Mouse (Mus musculus) gastrocnemius, postnatal 36 days (tissue): ENCODE data around the gene Prkce. TPM values are rescaled to one million over a fixed set of nuclear protein-coding genes. Genes with fewer than 3 reads are reported as not detected.
A peak's percentile ranks its signal among the peaks of the same experiment; 100 is the strongest.

Experiments used
- DNase-seq, 2 experiments: peaks; one replicate each; pipeline ENCODE4 v3.0.0; 2022
- intact Hi-C: fragments of 180-260 bp; cut with DNase I; formaldehyde crosslinking; loops from one replicate; pipeline ENCODE4 v1.15.1; 2025
- total RNA-seq, 2 experiments: library from RNA; stranded (reverse); gene quantifications; 2 replicates each; pipeline ENCODE4 v1.2.3; 2021

Gene Prkce
- total RNA-seq, 2 experiments from 2014 or later = 7.9 to 8.2 TPM

DNA sequence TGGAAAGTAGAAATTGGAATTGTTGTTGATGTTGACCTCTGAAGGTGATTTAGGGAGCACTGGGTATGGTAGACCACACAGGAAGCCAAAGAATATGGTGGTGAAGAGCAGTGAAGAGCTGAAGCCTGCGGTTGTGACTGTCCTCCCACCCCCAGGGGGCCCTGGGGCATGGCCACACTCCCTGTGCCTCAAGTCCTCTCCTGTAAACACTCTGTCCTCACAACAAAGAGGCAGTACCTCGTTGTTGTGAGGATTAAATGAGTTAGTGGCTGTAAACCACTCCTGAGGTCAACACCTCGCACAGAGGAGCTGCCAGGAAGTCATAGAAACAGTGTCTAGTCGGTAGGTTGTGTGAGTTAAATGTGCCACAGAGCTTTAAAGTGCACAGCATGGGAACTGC is 155.7 kb downstream of the Prkce start:
- no peak for DNase-seq

DNA sequence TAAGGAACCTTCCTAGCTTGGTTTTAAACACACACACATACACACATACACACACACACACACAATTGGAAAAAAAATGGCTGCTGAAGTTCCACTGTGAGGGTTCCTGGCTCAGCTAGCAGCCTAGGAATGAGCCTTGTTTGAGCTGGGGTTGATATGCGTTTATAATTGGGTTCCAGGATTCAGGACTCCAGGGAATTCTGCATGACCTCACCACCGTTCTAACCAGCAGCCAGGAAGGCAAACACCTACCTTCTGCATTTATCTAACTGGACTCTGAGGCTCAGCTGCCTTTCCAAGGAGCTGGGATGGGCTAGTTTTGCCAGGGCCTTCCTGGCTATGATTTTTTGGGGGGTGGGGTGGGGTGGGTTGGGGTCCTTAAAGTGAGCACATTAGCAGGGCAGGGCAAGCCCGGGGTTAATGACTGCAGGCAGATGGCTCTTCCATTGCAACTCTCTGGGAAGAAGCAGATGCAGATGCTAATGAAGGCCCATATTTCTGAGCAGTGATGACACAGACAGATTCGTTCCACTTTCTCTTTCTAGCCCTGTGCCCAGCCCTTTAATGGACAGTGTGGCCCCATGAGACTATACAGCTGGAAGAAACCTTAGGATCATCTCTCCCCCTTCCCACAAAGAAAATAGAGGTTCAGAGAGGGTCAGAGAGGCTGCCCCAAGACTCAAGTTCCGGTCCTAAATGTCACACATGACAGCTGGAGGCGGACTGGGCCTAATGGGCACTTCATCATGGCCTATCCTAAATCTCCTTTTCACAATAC is 156.5 kb downstream of the Prkce start:
- no peak for DNase-seq
- intact Hi-C loops = no loop called here

More for the DNA sequence above, 155.7 kb downstream of the Prkce start:
- intact Hi-C loops = no loop called here

DNA sequence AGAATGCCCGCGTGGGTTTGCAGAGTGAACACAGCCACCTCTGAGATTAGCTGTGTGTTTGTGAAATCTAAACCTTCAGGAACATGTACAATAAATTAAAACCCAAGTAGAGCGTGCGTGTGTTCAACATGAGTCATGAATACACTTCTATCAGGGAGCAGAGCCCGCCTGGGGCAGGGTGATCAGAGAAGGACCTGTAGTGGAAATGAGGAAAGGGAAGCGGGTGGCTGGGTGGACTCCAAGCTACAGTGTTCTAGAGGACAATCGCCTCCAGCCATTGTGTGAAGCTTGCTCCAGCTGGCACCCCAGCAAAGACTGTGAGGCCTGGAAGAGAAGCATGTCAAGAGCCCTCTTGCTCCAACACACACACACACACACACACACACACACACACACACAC is 157.2 kb downstream of the Prkce start:
- no peak for DNase-seq
- intact Hi-C loops = no loop called here

DNA sequence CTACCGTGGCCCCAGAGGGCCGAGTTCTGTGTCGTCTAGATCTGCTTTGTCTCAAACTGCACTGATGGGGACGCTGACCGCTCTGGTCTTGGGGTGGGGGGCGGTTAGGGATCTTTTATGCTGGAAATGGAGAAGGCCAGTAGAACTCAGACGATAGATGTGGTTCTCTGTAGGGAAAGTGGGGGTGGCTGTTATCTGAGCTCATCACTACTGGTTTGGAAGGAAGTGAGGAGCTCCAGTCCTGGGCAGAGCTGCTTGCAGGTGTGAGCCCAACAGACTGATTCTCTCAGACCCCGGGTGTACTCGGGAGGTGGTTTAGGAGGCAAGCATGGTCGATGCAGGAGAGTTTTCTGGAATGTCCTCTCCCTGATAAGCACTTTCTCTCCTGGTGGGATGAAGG is 157.7 kb downstream of the Prkce start:
- intact Hi-C loops = no loop called here
- DNase-seq = no peak

DNA sequence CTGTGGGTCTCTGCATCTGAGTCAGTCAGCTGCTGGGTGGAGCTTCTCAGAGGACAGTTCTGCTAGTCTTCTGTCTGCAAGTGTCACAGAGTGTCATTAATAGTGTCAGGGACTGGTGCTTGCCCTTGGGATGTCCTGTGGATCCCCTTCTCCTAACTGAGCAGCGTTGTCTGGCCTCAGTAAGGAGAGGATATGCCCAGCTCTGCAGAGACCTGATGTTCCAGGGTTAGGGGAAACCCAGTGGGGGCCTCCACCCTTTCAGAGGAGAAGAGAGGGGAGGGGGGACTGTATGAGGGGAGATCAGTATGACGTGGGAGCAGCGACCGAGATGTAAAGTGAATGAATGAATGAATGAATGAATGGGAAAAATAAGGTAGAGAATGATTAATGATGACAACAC is 160.4 kb downstream of the Prkce start:
- DNase-seq = no peak
- intact Hi-C loops = no loop called here

DNA sequence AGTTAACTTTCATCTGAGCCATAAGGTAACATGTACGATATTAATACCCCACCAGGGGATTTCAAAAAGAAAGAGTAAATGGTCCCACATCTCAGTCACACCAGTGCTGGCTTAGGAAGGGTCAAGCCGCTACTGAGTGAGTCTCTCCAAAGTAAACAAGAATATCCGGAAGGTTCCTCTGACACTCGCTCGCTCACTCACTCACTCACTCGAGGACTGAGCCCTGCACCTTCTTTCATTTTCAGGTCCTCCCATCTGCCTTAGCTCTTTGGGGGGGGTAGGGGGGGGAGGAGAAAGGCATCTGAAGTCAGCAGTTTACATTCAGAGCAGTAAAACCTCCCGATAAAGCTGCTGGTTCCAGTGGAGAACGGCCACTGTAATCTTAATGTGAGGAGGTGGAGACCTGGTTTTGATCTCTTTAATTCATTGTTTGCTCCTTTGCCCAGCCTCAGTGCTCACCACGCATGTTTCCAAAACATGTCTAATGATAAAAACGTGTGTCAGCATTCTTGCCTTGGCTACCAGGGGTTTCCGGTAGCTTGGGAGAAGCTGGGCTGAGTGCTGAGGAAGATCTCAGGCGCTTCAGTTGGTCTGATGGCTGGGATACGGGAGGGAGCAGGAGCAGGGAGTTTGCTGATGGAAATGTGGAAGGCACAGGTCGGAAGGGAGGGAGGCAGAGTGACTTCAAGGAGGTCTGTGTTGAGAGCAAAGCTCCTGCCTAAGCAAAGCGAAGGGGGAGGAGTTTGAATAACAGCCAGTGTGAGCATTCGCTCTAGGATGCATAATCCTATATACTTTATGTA is 161.9 kb downstream of the Prkce start:
- intact Hi-C loops = no loop called here
- no peak for DNase-seq

DNA sequence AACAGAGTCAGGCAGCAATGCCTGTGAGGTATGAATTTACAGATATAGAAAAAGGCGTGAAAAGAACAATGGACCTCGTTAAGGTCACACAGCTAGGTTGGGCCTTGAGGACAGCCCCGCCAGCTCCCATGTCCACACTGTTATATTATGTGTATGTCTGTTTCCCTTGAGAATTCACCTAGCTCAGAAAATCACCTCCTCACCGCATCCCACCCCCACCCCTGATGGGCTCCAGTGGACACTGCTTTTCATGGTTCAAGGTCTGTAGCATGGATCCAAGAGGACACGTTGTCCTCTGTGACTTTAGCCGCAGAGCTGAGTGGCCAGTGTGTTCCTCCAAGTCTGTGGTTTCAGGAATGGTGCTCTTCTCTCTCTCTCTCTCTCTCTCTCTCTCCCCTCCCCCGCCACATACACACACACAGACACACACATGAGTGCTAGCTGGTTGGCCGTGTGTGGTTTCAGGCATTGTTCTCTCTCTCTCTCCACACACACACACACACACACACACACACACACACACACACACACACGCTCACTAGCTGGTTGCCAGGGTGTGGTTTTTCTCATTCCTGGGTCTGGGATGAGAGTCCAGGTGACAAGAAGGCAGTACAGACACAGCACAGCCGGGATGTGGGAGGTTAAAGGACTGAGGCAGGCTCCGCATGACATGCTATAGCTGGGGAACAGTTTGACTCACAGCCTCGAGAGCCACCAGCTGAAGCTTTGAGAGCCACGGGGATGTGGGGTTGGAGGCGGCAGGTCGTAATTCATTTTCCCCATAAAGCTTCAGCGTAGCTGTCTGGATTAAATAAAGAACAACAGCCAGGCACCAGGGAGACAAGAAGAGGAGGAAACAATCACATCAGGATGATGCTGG is 162.7 kb downstream of the Prkce start:
- intact Hi-C loops = no loop called here
- DNase-seq = no peak

DNA sequence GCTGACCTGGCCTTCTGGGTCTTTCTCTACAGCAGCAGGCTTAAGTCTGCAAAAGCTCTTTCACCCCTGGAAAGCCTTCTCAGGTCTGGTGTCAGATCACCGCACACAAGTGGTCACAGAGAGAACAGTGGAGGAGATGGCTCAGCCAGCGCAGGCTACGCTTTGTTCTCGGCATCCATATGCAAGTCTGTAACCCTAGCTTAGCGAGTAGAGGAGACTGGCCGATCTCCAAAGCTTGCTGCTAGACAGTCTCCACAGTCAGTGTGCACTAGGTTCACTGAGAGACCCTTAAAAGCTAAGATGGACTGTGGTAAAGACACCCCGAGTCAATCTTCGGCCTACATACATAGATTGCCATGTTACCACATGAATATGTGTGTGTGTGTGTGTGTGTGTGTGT is 164.2 kb downstream of the Prkce start:
- no peak for DNase-seq
- intact Hi-C loops = no loop called here

DNA sequence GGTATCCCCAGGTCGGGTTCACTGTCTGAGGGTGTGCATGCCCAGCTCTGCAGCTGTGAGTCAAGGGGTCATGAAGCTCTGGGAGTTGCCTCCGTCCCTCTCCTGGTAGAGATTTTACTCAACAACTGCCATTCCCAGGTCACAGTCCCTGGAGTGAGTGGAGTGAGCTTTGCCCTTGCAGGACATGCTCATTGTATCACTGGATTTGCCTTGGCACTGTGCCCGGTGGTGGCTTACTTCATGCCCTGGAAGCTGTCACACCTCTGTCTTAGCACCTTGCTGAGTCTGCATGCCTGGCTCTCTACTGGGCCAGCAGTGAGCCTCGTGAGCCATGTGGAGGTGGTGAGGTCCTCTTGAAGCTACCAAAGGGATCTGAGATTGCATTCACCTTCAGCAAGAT is 167.4 kb downstream of the Prkce start:
- intact Hi-C loops = no loop called here
- no peak for DNase-seq

DNA sequence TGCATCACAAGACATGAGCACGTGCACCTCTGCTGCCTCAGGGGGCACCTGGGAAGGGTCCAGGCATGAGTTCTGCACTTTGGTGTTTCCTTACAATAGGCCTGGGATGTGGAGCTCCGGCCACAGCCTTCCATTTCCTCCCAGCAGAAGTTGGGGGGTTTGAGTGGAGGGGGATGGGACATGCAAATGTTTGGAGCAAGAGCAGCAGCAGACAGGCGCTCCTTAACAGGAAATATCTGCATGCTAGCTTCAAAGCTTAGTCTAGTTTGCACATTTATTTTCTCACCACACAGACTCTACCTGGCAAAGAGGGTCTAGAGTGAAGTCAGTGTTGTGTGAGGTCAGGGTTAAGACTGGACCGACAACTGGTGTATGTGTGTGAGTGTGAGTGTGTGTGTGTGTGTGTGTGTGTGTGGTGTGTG is 169.1 kb downstream of the Prkce start:
- intact Hi-C loops = no loop called here
- no peak for DNase-seq

DNA sequence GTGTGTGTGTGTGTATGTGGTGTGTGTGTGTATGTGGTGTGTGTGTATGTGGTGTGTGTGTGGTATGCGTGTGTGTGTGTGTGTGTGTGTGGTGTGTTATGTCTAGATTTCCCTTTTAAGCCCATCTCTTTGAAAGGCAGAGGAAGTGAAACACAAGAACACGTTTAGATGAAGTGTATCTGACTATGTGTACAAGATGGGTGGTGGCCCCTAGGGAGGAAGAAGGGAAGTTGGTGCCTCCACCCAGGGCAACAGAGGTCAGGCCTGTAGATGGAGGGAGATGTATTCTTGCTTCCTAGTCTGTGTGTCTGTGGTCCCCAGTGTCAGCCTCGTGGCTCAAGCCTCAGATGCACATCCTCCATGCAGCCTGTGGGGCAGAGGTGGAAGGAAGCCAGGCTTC is 169.5 kb downstream of the Prkce start:
- DNase-seq = no peak
- intact Hi-C loops = no loop called here

DNA sequence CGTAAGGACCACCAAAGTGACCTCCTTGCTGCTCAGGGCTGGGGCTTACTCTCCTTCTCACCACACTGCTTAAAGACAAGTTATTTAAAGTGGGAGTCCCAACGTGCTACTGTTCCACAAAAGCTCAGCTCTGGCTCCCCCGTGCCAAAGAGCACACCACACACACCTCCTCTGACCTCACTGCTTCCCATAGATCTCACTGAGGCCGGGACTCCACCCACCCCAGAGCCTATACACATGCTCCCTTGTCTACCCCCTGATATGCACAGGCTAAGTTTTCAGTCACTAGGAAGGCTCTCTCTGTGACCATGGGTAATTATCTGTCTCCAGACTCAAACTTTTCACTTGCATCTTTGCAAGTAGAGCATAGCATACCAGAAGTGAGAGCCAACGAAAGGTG is 170.7 kb downstream of the Prkce start:
- intact Hi-C loops = no loop called here
- DNase-seq = no peak

DNA sequence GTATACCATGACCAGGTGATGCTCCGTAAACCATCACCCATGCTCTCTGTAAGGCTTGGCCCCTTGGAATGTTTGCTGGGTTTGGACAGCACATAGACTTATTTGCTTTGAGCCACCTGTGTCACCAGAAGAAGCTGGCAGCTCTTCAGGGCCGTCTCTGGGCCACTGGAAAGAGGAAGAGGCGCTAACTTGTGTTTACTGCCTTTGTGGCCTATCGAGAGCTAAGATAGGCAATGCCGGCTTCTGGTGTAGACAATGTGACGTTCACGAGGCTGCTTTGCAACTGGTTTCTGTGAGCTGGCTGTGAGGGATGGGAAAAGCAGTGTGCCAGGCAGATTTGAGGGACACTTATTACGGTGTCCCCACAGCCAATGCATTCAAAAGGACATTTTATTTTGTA is 176.4 kb downstream of the Prkce start:
- DNase-seq = no peak
- intact Hi-C loops = no loop called here

DNA sequence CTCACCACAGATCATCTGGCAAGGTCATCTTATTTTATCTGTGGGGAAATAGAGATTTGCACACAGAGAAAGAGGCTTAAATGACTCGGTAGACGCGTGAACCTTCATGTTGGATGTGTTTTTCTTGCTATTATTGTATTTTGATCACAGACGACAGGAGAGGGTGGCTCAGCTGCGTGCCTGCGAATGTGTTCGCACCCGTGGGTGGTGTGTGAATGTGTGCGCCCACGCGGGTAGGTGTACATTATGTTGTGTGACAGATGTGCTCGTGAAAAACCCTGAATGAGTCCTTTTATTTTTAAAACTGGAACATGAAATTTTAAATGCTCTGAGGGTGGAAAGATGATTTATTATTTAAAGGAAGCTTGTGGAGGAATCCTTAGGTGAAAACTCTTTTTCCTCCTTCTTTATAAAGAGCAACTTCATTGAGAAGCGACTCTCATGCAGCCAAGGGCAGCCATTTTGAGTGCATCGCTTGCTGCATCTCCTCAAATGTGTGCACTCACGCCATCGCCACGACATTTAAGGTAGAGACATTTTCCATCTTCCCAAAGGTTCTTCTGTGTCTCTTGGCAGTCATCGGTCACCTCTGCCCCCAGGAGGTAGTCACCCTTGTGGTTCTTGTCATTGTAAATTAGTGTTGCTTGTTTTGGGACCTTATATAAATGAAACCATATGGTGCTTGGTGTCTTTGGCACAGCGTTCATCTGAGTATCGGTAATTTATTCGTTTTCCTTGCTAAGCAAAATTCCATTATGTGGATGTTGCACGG is 177.8 kb downstream of the Prkce start:
- DNase-seq = no peak
- intact Hi-C loops = no loop called here

DNA sequence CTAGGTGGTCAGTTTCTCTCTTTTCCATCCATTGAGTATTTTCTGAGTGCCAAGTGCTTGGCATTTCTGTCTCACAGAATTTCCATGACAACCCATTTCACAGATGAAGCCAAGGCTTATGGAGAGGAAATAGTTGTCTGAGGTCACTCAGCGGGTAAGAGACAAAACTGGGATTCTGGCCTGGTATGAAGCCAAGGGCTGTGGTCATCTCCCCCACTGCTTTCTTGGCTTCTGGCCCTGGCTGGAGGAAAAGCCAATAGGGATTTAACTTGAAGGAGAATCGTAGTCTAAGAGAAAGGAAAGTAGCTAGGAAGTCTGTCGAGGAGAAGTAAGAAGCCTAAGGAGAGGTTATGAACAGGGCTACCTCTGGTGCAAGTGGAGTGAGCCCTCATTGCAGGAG is 182.7 kb downstream of the Prkce start:
- intact Hi-C loops = loop anchor here (5.0 kb wide), 1 partner anchor 47 kb away; no protein-coding TSS in a partner anchor
- peak in 1 of 2 experiments; percentile 63 for DNase-seq

DNA sequence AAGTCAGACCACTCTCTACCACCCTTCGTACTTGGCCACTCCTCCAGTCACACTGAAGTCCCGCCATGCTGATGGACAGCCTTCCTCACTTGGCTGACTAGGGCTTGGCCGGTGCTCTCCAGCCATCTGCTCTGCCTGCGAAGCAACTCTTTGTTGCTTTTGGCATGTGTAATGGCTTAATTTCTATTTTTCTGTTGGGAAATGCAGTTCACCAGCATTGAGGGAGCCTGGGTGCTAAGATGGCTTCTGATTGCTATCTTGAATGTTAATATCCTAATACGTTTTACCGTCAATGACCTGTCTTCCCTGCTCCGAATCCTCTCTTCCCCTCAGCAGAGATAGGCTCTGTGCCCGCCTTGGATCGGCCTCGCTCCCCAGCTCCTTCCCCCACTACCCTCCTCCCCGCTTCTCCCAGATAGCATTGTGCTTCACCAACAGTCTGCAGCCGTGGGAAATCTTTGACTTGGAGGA is 183.2 kb downstream of the Prkce start:
- intact Hi-C loops = loop anchor here (5.0 kb wide), 1 partner anchor 46 kb away; no protein-coding TSS in a partner anchor
- DNase-seq = no peak

DNA sequence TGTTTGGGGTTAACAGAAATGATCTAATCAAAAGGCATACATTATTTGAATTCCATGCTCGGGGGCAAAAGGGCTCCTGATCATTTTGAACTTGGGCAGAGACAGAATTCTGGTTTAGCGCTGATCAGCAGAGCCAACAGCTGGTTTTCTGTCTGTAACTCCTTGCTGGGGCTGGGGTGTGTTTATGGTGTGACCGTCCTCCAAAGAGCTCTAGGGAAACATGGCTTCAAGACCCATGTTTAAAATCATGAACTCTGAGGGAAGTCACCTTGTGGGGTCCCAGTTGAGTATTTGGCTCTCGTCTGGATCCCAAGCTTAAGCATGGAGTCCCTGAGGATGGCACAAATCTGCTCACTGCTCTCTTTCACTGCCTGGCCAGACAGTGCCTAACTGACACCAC is 183.7 kb downstream of the Prkce start:
- intact Hi-C loops = loop anchor here (5.0 kb wide), 1 partner anchor 46 kb away; no protein-coding TSS in a partner anchor
- DNase-seq = no peak

DNA sequence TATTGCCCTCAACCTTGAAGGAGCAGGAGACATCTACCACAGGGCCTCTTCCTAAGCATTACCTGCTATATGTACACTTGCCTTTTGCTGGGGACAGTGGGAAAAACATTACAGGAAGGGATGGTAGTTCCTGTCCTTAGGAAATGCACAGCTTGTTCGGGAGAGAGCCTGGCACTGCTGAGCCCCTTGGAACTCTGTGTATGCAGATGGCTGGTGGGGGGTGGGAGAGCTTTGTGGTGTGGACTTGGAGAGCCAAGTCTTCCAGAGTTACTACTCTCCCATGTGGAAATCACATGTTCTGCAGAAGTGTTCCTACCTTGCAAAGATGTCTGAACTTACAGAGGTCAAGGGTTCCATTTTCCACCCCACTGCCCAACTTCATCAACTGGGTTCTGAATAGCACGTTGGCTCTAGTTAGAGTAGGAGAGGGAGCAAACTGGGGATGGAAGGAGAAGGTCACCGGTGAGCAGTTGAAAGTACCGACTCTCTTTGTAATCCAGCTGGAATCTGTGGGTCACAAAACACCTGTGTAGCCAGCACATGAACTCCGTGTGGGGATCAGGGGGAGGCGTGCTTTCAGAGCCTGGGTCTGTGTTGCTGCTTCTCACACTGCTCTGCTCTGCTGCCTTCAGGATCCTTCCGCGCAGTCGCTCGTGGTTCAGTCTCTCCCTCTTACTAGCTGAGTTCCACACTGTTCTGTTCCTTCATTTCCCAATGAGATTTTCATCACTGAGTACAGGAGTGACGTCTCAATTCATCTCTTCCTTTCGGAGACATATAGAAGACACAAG is 184.9 kb downstream of the Prkce start:
- no peak for DNase-seq
- intact Hi-C loops = loop anchor here (5.0 kb wide), 1 partner anchor 45 kb away; no protein-coding TSS in a partner anchor

DNA sequence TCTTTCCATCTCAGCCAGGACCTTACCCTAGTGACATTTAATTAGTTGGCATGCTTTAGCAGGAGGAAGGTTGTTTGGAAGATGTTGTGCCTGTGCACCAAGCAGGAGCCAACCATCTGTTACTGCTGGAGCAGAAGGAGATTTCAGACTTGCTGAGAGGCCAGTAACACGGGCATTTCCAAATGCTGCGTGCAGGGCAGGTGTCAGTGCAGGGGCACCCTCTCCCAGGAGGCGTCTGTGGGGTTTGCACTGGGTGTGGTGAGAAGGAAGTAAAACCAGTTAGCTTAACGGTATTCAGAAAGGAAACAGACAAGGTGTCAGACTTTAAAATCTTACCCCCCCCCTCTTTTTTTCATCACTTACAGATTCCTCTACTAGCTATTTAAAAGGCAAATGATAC is 186.1 kb downstream of the Prkce start:
- DNase-seq = no peak
- intact Hi-C loops = loop anchor here (5.0 kb wide), 1 partner anchor 44 kb away; no protein-coding TSS in a partner anchor
